Mouse (Mus musculus): Measurements from ENCODE around the gene Hyal5.

DNA sequence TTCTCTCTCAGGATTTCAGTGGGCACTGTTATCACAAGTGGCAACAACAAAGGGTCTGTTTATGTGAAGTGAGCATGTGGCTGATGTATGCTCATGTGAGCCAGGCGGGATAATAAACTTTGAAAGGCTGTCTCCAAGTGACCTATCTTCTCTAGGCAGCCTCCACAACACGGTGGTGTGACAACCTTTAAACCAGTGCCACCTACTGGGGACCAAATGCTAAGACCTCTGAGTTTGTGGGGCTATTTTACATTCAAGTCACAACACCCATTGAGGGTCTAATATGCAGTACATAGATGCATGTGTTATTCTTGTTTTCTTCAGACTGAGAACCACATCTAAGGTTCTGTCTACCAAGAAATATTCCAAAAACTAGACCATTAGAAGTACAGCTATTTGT lies 35.7 kb upstream of the Hyal5 start:
- TF ChIP-seq CTCF (IDR thresholded peaks at IDR 0.05) = no peak
- no peak for TF ChIP-seq EP300 (IDR thresholded peaks at IDR 0.05)
